Mouse (Mus musculus) thymus, adult 2 months (tissue): Measurements from ENCODE around the gene Degs1.

ENCODE experiments used
- CTCF ChIP-seq: fragments of 200-500 bp; IDR thresholded peaks from 2 replicates; pipeline ENCODE4 v1.5.1; 2012; ENCODE audit warnings: mild to moderate bottlenecking, control low read depth, low read length, moderate library complexity, borderline replicate concordance; ENCODE audit not compliant: control insufficient read depth, poor library complexity, insufficient read depth; ENCODE audit errors: extremely low read depth
- POLR2A ChIP-seq: fragments of 200-500 bp; IDR thresholded peaks from 2 replicates; pipeline ENCODE4 v1.6.1; 2012; ENCODE audit warnings: mild to moderate bottlenecking, low read length, control low read depth, moderate library complexity; ENCODE audit not compliant: control insufficient read depth, poor library complexity, insufficient read depth; ENCODE audit errors: extremely low read depth

DNA sequence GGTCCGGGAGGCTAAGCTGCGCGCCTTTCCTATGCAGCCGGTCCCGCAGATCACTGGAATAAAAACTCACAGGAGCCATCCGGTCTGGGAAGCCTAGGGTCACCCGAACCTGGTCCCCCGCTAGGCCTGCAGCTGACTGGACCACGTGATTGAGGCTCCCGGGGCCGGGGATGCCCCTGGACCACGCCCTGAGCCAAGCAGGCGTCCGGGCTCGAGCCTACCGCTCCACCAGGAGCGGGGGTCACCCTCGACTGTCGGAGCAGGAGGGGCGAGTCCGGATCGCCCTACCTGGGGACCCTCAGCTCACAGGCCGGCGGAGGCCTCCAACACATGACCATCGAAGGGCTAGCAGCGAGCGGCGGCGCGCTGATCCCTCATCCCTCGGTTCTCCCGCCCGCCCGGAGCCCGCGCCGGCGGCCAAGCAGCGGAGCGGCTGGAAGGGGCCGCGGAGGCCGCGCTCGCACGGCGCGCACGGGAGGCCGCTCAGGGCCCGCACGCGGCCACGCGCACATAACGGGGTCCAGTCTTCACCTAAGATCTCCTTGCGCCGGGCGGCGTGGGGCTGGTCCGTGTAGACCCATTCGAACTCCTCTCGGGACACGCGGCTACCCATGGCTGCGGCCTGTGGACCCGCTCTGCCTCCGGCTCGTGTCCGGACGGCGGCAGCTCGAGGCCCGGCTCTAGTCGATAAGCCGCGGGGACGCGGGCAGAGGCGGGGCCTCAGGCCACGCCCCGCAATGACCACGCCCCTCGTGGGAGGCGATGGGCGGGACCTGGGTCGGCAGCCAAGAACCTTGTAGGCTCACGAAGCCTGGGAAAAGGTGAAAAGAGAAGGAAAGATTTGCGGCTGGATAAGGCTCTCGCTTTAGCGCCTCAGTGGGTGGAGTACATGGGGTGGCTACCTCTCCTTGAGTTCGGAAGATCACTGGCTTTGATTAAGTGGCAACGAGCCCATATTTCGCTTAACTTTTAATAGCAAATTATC, at the start of gene Degs1:
- TF ChIP-seq POLR2A (peak; percentile 92), CTCF (no peak; the same call in 1 of the 2 replicates)
